Mouse (Mus musculus): Measurements from ENCODE around the gene Adamts7.

Adamts7 gene

DNA sequence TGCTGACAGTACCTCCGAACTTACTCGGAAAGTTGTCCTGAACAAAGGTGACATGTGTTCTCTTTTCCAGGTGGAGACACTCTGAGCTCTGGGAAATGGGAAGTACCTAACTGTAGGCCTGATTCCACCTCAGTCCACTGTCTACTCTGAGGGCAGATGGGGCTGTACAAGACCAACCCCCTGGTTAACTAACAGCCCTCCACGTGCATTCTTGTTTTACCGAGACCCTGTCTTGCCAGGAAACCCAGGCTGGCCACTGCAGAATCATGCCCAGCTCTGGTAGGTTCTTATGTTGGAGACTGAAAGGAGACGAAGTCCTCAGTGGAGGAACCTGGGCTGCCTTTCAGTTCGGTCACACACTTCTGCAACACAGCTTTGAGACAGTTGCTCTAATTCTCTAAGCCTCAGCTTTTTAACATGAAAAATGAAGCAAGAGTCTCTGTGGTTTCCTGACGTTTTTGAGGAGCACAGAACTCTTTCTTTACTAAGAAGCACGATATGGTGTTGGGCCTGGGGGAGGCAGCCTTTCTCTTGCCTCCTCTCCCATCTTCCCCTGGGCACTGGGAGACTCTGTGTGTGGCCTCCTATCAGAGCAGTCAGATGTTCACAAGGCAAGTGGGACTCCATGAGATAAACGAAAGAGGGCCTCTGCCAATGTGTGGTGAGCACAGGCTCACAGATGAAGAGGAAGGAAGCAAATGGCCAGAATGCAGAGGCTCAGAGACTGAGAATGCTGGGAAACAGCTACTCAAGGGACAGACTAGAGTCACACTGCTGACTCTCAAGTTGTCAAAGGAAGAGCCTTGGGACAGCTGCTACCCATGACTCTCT, 74.6 kb downstream of the Adamts7 start:
- Histone ChIP-seq H3K36me3 (ENCODE audit: insufficient read depth, low read length) (peaks cover 5% of the 10 kb centered on the region; the same call in 1 of the 2 replicates), H3K9me3 (ENCODE audit: low read length) (no peaks in the 10 kb centered on the region), H3K4me3 (replicated peaks; ENCODE audit: low read length) (no peak overlapping the region), H3K27me3 (ENCODE audit: insufficient read depth, low read length) (no peaks in the 10 kb centered on the region), H3K4me1 (replicated peaks; ENCODE audit: low read depth, low read length) (peaks cover 13% of the 10 kb centered on the region)
- TF ChIP-seq POU5F1 (IDR thresholded peaks at IDR 0.05; ENCODE audit: borderline replicate concordance, low read length) (no peak), CTCF (conservative IDR thresholded peaks at IDR 0.05; ENCODE audit: low read length) (no peak), NANOG (IDR thresholded peaks at IDR 0.05; ENCODE audit: borderline replicate concordance, low read length) (no peak)

DNA sequence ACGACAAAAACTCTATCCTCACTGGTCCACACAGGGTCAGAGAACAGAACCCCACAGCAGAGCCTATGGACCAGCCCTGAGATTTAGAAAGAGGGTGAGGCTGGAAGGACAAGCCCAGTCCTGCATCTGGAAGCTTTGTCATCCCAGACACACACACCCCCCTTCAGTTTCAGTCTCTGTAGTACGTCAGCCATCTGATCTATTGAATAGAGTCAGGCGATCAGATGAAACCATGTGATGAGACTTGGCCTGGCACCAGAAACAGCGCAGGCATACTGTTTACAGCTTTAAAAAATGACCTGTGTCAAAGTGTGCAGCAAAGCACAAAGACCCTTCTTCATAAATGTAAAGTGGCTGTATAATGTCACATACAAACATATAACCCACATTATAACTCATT, 77.7 kb downstream of the Adamts7 start:
- no peaks in the 10 kb centered on the region for H3K9me3 ChIP-seq (ENCODE audit: low read length)

GRCm38 (mm10) chr9:90241041-90241440, 78.2 kb downstream of the Adamts7 start:
- TF ChIP-seq NANOG (IDR thresholded peaks at IDR 0.05; ENCODE audit: borderline replicate concordance, low read length) (no peak), POU5F1 (IDR thresholded peaks at IDR 0.05; ENCODE audit: borderline replicate concordance, low read length) (no peak), CTCF (conservative IDR thresholded peaks at IDR 0.05; ENCODE audit: low read length) (no peak)
- no peaks in the 10 kb centered on the region for H3K4me1 ChIP-seq (replicated peaks; ENCODE audit: low read depth, low read length)

More for the DNA sequence above, 77.7 kb downstream of the Adamts7 start:
- H3K27me3 ChIP-seq (ENCODE audit: insufficient read depth, low read length): no peaks in the 10 kb centered on the region
- H3K36me3 ChIP-seq (ENCODE audit: insufficient read depth, low read length): peaks cover 13% of the 10 kb centered on the region
- no peaks in the 10 kb centered on the region for H3K4me1 ChIP-seq (replicated peaks; ENCODE audit: low read depth, low read length)
- no peak for TF ChIP-seq POU5F1 (IDR thresholded peaks at IDR 0.05; ENCODE audit: borderline replicate concordance, low read length)
- TF ChIP-seq NANOG (IDR thresholded peaks at IDR 0.05; ENCODE audit: borderline replicate concordance, low read length): no peak
- TF ChIP-seq CTCF (conservative IDR thresholded peaks at IDR 0.05; ENCODE audit: low read length): no peak
- no peak overlapping the region for H3K4me3 ChIP-seq (replicated peaks; ENCODE audit: low read length)

DNA sequence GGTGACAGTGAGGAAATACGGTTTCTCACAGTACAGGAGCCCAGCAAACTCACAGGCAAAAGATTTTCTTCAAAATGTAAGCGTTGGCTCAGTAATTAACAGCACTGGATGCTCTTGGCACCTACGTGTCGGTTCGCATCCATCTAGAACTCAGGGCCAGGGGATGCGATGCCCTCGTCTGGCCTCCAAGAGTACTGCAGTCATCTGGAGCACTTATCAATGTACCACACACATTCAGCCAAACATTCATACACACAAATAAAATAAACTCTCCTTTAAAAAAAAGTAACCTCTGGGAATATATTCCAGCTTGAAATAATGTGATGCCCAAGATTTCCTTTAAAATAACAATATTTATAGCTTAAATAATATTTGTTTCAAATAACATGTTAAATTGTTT, 78.7 kb downstream of the Adamts7 start:
- peaks cover 22% of the 10 kb centered on the region for H3K36me3 ChIP-seq (ENCODE audit: insufficient read depth, low read length)
- H3K4me3 ChIP-seq (replicated peaks; ENCODE audit: low read length): no peak overlapping the region

More at GRCm38 (mm10) chr9:90241041-90241440, 78.2 kb downstream of the Adamts7 start:
- Histone ChIP-seq H3K4me3 (replicated peaks; ENCODE audit: low read length) (no peak overlapping the region), H3K27me3 (ENCODE audit: insufficient read depth, low read length) (no peaks in the 10 kb centered on the region), H3K36me3 (ENCODE audit: insufficient read depth, low read length) (peaks cover 17% of the 10 kb centered on the region), H3K9me3 (ENCODE audit: low read length) (no peaks in the 10 kb centered on the region)

DNA sequence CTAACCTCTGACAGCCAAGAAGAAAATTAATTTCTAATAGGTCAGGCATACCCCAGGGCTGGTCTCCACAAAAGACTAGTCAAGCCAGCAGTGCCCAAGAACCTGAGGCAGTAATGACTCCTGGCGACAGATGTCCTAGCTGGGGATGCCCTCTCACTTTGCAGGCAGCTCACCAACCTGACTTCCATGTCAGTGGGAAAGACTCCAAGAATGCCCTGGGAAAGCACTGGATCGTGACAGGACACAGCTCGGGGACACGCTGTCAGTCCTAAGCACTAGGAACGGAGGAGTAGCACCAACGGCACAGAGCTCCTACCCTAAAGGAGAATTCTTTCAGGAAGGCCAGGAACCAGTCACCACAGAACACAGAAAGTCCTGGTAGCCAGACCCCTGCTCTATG, 79.4 kb downstream of the Adamts7 start:
- TF ChIP-seq CTCF (conservative IDR thresholded peaks at IDR 0.05; ENCODE audit: low read length) (no peak), POU5F1 (IDR thresholded peaks at IDR 0.05; ENCODE audit: borderline replicate concordance, low read length) (no peak), NANOG (IDR thresholded peaks at IDR 0.05; ENCODE audit: borderline replicate concordance, low read length) (no peak)
- Histone ChIP-seq H3K9me3 (ENCODE audit: low read length) (no peaks in the 10 kb centered on the region), H3K36me3 (ENCODE audit: insufficient read depth, low read length) (peaks cover 29% of the 10 kb centered on the region), H3K4me1 (replicated peaks; ENCODE audit: low read depth, low read length) (peaks cover 5% of the 10 kb centered on the region; the same call in 1 of the 2 replicates), H3K4me3 (replicated peaks; ENCODE audit: low read length) (no peak overlapping the region), H3K27me3 (ENCODE audit: insufficient read depth, low read length) (no peaks in the 10 kb centered on the region)

More for the DNA sequence above, 78.7 kb downstream of the Adamts7 start:
- TF ChIP-seq POU5F1 (IDR thresholded peaks at IDR 0.05; ENCODE audit: borderline replicate concordance, low read length) (no peak), CTCF (conservative IDR thresholded peaks at IDR 0.05; ENCODE audit: low read length) (peak; percentile 81), NANOG (IDR thresholded peaks at IDR 0.05; ENCODE audit: borderline replicate concordance, low read length) (no peak)
- Histone ChIP-seq H3K9me3 (ENCODE audit: low read length) (no peaks in the 10 kb centered on the region), H3K27me3 (ENCODE audit: insufficient read depth, low read length) (no peaks in the 10 kb centered on the region), H3K4me1 (replicated peaks; ENCODE audit: low read depth, low read length) (no peaks in the 10 kb centered on the region)

GRCm38 (mm10) chr9:90242855-90243254, 80.0 kb downstream of the Adamts7 start:
- Histone ChIP-seq H3K4me3 (replicated peaks; ENCODE audit: low read length) (no peak overlapping the region), H3K36me3 (ENCODE audit: insufficient read depth, low read length) (peaks cover 32% of the 10 kb centered on the region), H3K27me3 (ENCODE audit: insufficient read depth, low read length) (no peaks in the 10 kb centered on the region), H3K4me1 (replicated peaks; ENCODE audit: low read depth, low read length) (peaks cover 8% of the 10 kb centered on the region; the same call in 1 of the 2 replicates), H3K9me3 (ENCODE audit: low read length) (no peaks in the 10 kb centered on the region)
- TF ChIP-seq NANOG (IDR thresholded peaks at IDR 0.05; ENCODE audit: borderline replicate concordance, low read length) (no peak), POU5F1 (IDR thresholded peaks at IDR 0.05; ENCODE audit: borderline replicate concordance, low read length) (no peak), CTCF (conservative IDR thresholded peaks at IDR 0.05; ENCODE audit: low read length) (no peak)

- TF ChIP-seq POU5F1 (IDR thresholded peaks at IDR 0.05; ENCODE audit: borderline replicate concordance, low read length): no peak
- no peak for TF ChIP-seq NANOG (IDR thresholded peaks at IDR 0.05; ENCODE audit: borderline replicate concordance, low read length)
- no peak for TF ChIP-seq CTCF (conservative IDR thresholded peaks at IDR 0.05; ENCODE audit: low read length)
- Histone ChIP-seq H3K9me3 (ENCODE audit: low read length) (no peaks in the 10 kb centered on the region), H3K4me3 (replicated peaks; ENCODE audit: low read length) (no peak overlapping the region), H3K4me1 (replicated peaks; ENCODE audit: low read depth, low read length) (peaks cover 15% of the 10 kb centered on the region; the same call in 1 of the 2 replicates), H3K27me3 (ENCODE audit: insufficient read depth, low read length) (no peaks in the 10 kb centered on the region), H3K36me3 (ENCODE audit: insufficient read depth, low read length) (peaks cover 34% of the 10 kb centered on the region)
Observed at GRCm38 (mm10) chr9:90244301-90245151, 81.7 kb downstream of the Adamts7 start.

DNA sequence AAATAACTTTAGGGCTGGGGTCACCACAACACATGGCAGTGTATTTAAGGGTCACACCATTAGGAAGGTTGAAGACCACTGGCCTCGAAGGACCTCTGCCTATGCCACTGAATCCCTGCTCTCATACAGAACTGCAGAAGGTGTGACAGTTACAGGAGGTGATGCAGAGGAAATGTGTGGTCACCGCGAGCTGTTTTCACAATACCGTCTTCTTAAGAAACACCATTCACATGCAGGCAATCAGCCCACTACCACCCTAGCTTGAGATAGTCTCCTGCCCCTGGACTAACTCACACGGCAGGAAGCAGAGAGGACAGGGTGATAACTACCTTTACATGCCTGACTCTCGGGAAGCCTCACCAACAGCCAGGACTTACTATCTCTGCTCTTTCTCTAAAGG, 82.3 kb downstream of the Adamts7 start:
- H3K27me3 ChIP-seq (ENCODE audit: insufficient read depth, low read length): no peaks in the 10 kb centered on the region
- peaks cover 36% of the 10 kb centered on the region for H3K36me3 ChIP-seq (ENCODE audit: insufficient read depth, low read length)
- TF ChIP-seq CTCF (conservative IDR thresholded peaks at IDR 0.05; ENCODE audit: low read length): no peak
- no peak for TF ChIP-seq POU5F1 (IDR thresholded peaks at IDR 0.05; ENCODE audit: borderline replicate concordance, low read length)
- TF ChIP-seq NANOG (IDR thresholded peaks at IDR 0.05; ENCODE audit: borderline replicate concordance, low read length): no peak
- H3K4me1 ChIP-seq (replicated peaks; ENCODE audit: low read depth, low read length): peaks cover 15% of the 10 kb centered on the region; the same call in 1 of the 2 replicates
- H3K4me3 ChIP-seq (replicated peaks; ENCODE audit: low read length): no peak overlapping the region
- no peaks in the 10 kb centered on the region for H3K9me3 ChIP-seq (ENCODE audit: low read length)

Measured in E14TG2a.4 (cell line).